Mouse (Mus musculus): Measurements from ENCODE around the gene Hmgxb4.

DNA sequence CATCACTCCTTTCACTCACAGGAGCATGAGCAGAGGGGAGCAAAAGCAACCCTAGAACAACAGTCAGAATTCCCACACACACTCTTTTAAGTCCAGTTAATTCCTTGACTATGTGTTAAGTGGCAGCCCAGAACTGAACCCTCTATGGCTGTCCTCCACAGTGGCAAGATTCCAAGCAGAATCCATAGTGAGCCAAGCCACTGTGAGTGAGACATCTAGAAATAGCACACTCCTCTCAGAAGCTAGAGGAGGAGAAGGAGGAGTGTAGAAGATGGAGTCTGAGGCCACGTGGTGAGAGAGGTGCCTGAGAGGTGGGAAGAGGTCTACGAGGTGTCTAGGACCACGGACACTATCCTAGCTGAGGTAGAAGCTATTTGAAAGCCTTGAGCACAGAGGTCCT, 71.6 kb downstream of the Hmgxb4 start:
- no peak for TF ChIP-seq CTCF (IDR thresholded peaks at IDR 0.05 in 2 of 3, conservative IDR thresholded peaks at IDR 0.05 in 1 of 3; ENCODE audit: control insufficient read depth in 1 of 3, insufficient read depth in 1 of 3, low read depth in 2 of 3, low read length in 3 of 3, poor library complexity in 1 of 3, severe bottlenecking in 1 of 3)
- TF ChIP-seq POLR2A (IDR thresholded peaks at IDR 0.05; ENCODE audit: control insufficient read depth in 1 of 2, insufficient read depth in 1 of 2, low read depth in 1 of 2, low read length in 2 of 2, poor library complexity in 1 of 2) = no peak
- no peak for TF ChIP-seq USF2 (IDR thresholded peaks at IDR 0.05; ENCODE audit: borderline replicate concordance in 1 of 2, insufficient read depth in 1 of 2, low read depth in 1 of 2, low read length in 2 of 2)
- no peak for TF ChIP-seq ZMIZ1 (IDR thresholded peaks at IDR 0.05; ENCODE audit: low read depth, low read length)
- TF ChIP-seq TAL1 (IDR thresholded peaks at IDR 0.05; ENCODE audit: low read length) = no peak
- TF ChIP-seq GATA1 (IDR thresholded peaks at IDR 0.05; ENCODE audit: low read depth, low read length) = no peak
- TF ChIP-seq ZKSCAN1 (IDR thresholded peaks at IDR 0.05; ENCODE audit: low read depth, low read length) = no peak
- no peak for TF ChIP-seq ZNF384 (IDR thresholded peaks at IDR 0.05; ENCODE audit: low read depth, low read length)
- no peak for TF ChIP-seq BHLHE40 (IDR thresholded peaks at IDR 0.05; ENCODE audit: borderline replicate concordance, low read depth, low read length)
